Mouse (Mus musculus) testis, adult 2 months (tissue): Measurements from ENCODE around the gene Nabp1.

Source experiments
- CTCF ChIP-seq: fragments of 200-500 bp; IDR thresholded peaks from 2 replicates; pipeline ENCODE4 v1.5.1; 2012; ENCODE audit warnings: low read depth, mild to moderate bottlenecking, inconsistent platforms, low read length, moderate library complexity; ENCODE audit not compliant: control insufficient read depth, insufficient read depth, insufficient replicate concordance
- POLR2A ChIP-seq: fragments of 200-500 bp; IDR thresholded peaks from 2 replicates; pipeline ENCODE4 v1.6.1; 2012; ENCODE audit warnings: low read depth, mild to moderate bottlenecking, inconsistent platforms, low read length, moderate library complexity; ENCODE audit not compliant: control insufficient read depth

DNA sequence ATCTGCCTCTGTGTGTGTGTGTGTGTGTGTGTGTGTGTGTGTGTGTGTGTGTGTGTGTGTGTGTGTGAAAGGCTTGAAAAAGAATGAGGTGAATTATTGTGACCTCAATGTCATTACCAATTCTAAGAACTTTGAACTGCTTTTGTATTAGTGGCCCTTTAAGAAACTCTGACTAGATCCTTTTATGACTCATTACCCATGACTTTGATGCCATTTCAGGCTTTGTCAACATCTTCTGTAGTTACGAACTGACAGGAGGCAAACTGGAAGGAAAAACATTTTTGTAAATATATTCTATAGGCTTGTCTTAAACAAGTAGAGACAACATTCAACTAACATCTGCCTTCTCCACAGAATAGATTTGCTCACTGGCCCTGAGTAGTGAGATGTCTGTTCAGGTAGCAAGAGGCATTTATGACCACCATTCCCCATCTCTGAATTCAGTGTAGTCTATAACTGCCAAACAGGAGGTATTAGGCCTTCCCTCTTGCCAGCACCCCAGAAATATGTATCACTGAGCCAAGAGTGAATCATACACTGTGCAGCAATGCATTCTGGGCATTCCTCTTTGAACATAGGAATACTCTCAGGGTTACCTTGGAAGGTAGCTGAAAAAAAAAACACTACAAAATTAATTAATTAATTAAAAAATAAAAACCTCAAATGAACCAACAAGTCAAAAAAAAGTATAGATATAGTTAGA is 47.5 kb upstream of the Nabp1 start:
- TF ChIP-seq CTCF (no peak), POLR2A (no peak)
